Mouse (Mus musculus) subcutaneous adipose tissue, adult 2 months (tissue): Measurements from ENCODE around the gene Ssu72. TPM values are rescaled to one million over a fixed set of nuclear protein-coding genes. Genes with fewer than 3 reads are reported as not detected.

Experiments
- polyA plus RNA-seq: library from polyadenylated mRNA; depleted of rRNA; stranded (reverse); fragments of >200 nt; gene quantifications from 2 replicates; pipeline ENCODE4 v1.2.3, GENCODE M21; 2012; ENCODE audit warnings: low replicate concordance; rRNA removed

Ssu72 gene
- polyA plus RNA-seq, result 104 and 120 TPM in 2 replicates

GRCm38 (mm10) chr4:155704721-155705591 is at the start of gene Ssu72:
Gene Ssu72, plus strand, starts transcription at chr4:155704800.

GRCm38 (mm10) chr4:155668689-155669597 is 35.7 kb upstream of the Ssu72 start, which contains the start of gene Mib2:
Gene Mib2, minus strand, starts transcription at chr4:155669198.

DNA sequence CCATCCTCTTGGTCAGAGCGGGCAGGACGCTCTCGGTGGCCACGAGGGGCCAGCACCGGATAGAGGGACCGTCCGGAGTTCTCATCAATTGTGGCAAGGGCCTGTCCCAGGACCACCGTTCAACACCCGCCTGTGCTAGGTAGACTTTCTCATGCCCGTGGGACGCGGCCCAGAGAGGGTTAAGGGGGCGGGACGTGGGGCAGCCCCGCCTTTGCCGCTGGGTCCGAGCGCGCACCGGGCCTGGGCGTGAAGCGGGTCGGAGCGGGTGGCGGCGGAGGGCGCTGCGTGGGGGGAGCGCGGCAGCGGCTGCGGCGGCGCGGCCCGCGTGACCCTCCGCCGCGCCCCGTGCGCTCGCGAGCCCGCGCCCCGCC is 10.5 kb upstream of the Ssu72 start, which contains the start of gene Fndc10:
TSS of gene Fndc10 (plus strand) at position 232 of the 371 bp plus-strand sequence.

GRCm38 (mm10) chr4:155734350-155734941 is 29.8 kb downstream of the Ssu72 start, which contains the start of gene Tmem240:
Gene Tmem240, plus strand, starts transcription at chr4:155734800.

GRCm38 (mm10) chr4:155760613-155761355 is 56.2 kb downstream of the Ssu72 start, which contains the start of gene Atad3a:
Gene Atad3a, minus strand, starts transcription at chr4:155761093.

DNA sequence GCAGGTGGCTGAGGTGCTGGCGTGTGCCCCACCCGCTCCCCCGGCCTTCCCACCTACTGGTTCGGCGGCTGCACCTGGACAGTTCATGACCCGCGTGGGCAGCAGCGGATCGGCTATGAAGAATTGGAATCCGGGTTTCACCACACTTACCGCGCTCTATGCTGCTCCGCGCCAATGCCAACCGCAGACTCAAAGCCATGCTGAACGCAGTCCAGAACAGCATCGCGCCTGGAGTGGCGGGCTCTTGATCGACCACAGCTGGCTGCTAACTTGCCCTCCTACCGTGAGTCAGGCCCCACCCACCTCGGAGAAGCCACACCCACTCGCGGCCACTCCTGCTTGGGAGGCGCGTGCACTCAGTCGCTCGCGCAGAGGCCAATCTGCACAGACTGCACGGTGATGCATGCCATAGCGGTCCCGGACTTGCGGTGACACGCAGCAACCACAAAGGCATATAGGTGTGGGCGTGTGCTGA is 69.7 kb downstream of the Ssu72 start, which contains the start of gene Vwa1:
TSS of gene Vwa1 (minus strand) at position 419 of the 475 bp plus-strand sequence.

Other genes starting within 250 kb of the Ssu72 start
- 0.59 and 4.5 TPM in 2 replicates for gene Tmem52, start 235.7 kb upstream of the Ssu72 start, polyA plus RNA-seq
- gene Gnb1, start 213.4 kb upstream of the Ssu72 start, polyA plus RNA-seq, result 842 and 878 TPM in 2 replicates
- gene Nadk, start 142.4 kb upstream of the Ssu72 start, polyA plus RNA-seq, result 177 and 252 TPM in 2 replicates
- gene Slc35e2, start 103.4 kb upstream of the Ssu72 start, polyA plus RNA-seq, result 8.3 and 14.7 TPM in 2 replicates
- 21.1 and 33.0 TPM in 2 replicates for gene Cdk11b, start 79.9 kb upstream of the Ssu72 start, polyA plus RNA-seq
- gene Gm10563, start 59.4 kb upstream of the Ssu72 start, polyA plus RNA-seq, result not detected in 2 replicates
- 79.6 and 268 TPM in 2 replicates for gene Mmp23, start 51.4 kb upstream of the Ssu72 start, polyA plus RNA-seq
- 54.0 and 110 TPM in 2 replicates for gene Mib2, start 35.6 kb upstream of the Ssu72 start, polyA plus RNA-seq
- 10.4 and 40.4 TPM in 2 replicates for gene Fndc10, start 10.5 kb upstream of the Ssu72 start, polyA plus RNA-seq
- gene Tmem240, start 30.0 kb downstream of the Ssu72 start, polyA plus RNA-seq, result 1.1 and 2.9 TPM in 2 replicates
- 103 and 149 TPM in 2 replicates for gene Atad3a, start 56.3 kb downstream of the Ssu72 start, polyA plus RNA-seq
- gene Vwa1, start 69.9 kb downstream of the Ssu72 start, polyA plus RNA-seq, result 21.0 and 37.2 TPM in 2 replicates
- gene Tmem88b, start 81.1 kb downstream of the Ssu72 start, polyA plus RNA-seq, result 1.9 and 5.3 TPM in 2 replicates
- gene Ankrd65, start 85.6 kb downstream of the Ssu72 start, polyA plus RNA-seq, result 0.24 and 0.50 TPM in 2 replicates
- 86.1 and 127 TPM in 2 replicates for gene Mrpl20, start 98.1 kb downstream of the Ssu72 start, polyA plus RNA-seq
- gene Ccnl2, start 107.7 kb downstream of the Ssu72 start, polyA plus RNA-seq, result 92.1 and 107 TPM in 2 replicates
- gene Aurkaip1, start 126.5 kb downstream of the Ssu72 start, polyA plus RNA-seq, result 126 and 179 TPM in 2 replicates
- 377 and 387 TPM in 2 replicates for gene Mxra8, start 134.9 kb downstream of the Ssu72 start, polyA plus RNA-seq
- gene Dvl1, start 142.6 kb downstream of the Ssu72 start, polyA plus RNA-seq, result 126 and 153 TPM in 2 replicates
- 0.69 and 0.95 TPM in 2 replicates for gene Tas1r3, start 158.6 kb downstream of the Ssu72 start, polyA plus RNA-seq
- 28.1 and 32.4 TPM in 2 replicates for gene Cptp, start 164.6 kb downstream of the Ssu72 start, polyA plus RNA-seq
- gene Ints11, start 164.7 kb downstream of the Ssu72 start, polyA plus RNA-seq, result 30.7 and 42.4 TPM in 2 replicates
- 68.2 and 105 TPM in 2 replicates for gene Pusl1, start 187.0 kb downstream of the Ssu72 start, polyA plus RNA-seq
- 34.4 and 52.7 TPM in 2 replicates for gene Acap3, start 187.0 kb downstream of the Ssu72 start, polyA plus RNA-seq
- gene Ube2j2, start 239.0 kb downstream of the Ssu72 start, polyA plus RNA-seq, result 38.8 and 56.4 TPM in 2 replicates